ENCODE assay signal across 8 mouse cellular contexts in genomic region chr16:13255855-13256635, GRCm38 (mm10). TPM values are rescaled to one million over a fixed set of nuclear protein-coding genes. Genes with fewer than 3 reads are reported as not detected.
A peak's percentile ranks its signal among the peaks of the same experiment; 100 is the strongest.
DNase-seq lines count a peak whose midpoint lies in the region; ATAC-seq and TF ChIP-seq lines count a peak whose summit lies in the region.

Gene Mrtfb (plus strand): TSS chr16:13256481.

- no peaks in the 10 kb centered on the region for H3K9me3 ChIP-seq in embryonic facial prominence, embryonic 10.5 days
- no peaks in the 10 kb centered on the region for H3K9me3 ChIP-seq in intestine, postnatal 0 days (ENCODE audit: control insufficient read depth)
- no peaks in the 10 kb centered on the region for H3K9me3 ChIP-seq in midbrain, embryonic 11.5 days (ENCODE audit: control insufficient read depth, low read length)

- peaks cover 22% of the 10 kb centered on the region for H3K4me1 ChIP-seq in embryonic facial prominence, embryonic 10.5 days
- H3K4me1 ChIP-seq in intestine, postnatal 0 days (replicated peaks; ENCODE audit: control insufficient read depth, insufficient read depth, low read length): peaks cover 7% of the 10 kb centered on the region
- peaks cover 6% of the 10 kb centered on the region; the same call in 1 of the 2 replicates for H3K4me1 ChIP-seq in midbrain, embryonic 11.5 days (ENCODE audit: control insufficient read depth, insufficient read depth, low read length)

- 0 out of 2 replicates have a peak, but pooled peaks cover 5% of the 10 kb centered on the region for H3K36me3 ChIP-seq in embryonic facial prominence, embryonic 10.5 days (replicated peaks)
- H3K36me3 ChIP-seq in intestine, postnatal 0 days (ENCODE audit: control insufficient read depth, insufficient read depth): no peaks in the 10 kb centered on the region
- H3K36me3 ChIP-seq in midbrain, embryonic 11.5 days (ENCODE audit: control insufficient read depth, insufficient read depth, low read length): no peaks in the 10 kb centered on the region

- peak within 1 kb of the TSS; percentile 96 for H3K4me3 ChIP-seq in embryonic facial prominence, embryonic 10.5 days
- peak within 1 kb of the TSS; percentile 92 for H3K4me3 ChIP-seq in intestine, postnatal 0 days (ENCODE audit: low read depth, low read length)
- H3K4me3 ChIP-seq in midbrain, embryonic 11.5 days (ENCODE audit: low read depth, low read length): peak within 1 kb of the TSS; percentile 87

- TF ChIP-seq CTCF in intestine, postnatal 0 days (IDR thresholded peaks at IDR 0.05; ENCODE audit: low read depth): peak; percentile 35; the same call in 1 of the 2 replicates

- no peaks in the 10 kb centered on the region for H3K27me3 ChIP-seq in embryonic facial prominence, embryonic 10.5 days (replicated peaks; ENCODE audit: low read depth, poor library complexity, severe bottlenecking)
- H3K27me3 ChIP-seq in intestine, postnatal 0 days (replicated peaks; ENCODE audit: control insufficient read depth, insufficient read depth, low read length): no peaks in the 10 kb centered on the region
- no peaks in the 10 kb centered on the region for H3K27me3 ChIP-seq in midbrain, embryonic 11.5 days (ENCODE audit: control insufficient read depth, insufficient read depth, low read length)

- H3K9ac ChIP-seq in intestine, postnatal 0 days (ENCODE audit: low read depth, low read length): peak within 1 kb of the TSS; percentile 96
- peak within 1 kb of the TSS; percentile 92 for H3K9ac ChIP-seq in midbrain, embryonic 11.5 days (ENCODE audit: low read length)

- peak; percentile 95 for DNase-seq in adrenal gland, postnatal 14 days
- DNase-seq in embryonic facial prominence, embryonic 10.5 days (ENCODE audit: low spot score): peak; percentile 92
- DNase-seq in left cerebral cortex, postnatal 4 days: peak; percentile 92
- peak; percentile 99 for DNase-seq in midbrain, embryonic 11.5 days (ENCODE audit: low spot score, missing footprints)
- DNase-seq in right cerebral cortex, postnatal 4 days: peak; percentile 89
- peak; percentile 92 for DNase-seq in yolk sac, embryonic 10.5 days (ENCODE audit: low spot score)

- ATAC-seq in granulocyte monocyte progenitor cell, adult 5-6 weeks (replicated peaks; ENCODE audit: poor library complexity, severe bottlenecking): peak; percentile 92
- ATAC-seq in intestine, postnatal 0 days: peak; percentile 89
- ATAC-seq in midbrain, embryonic 11.5 days (ENCODE audit: low FRiP score): peak; percentile 92

- intact Hi-C loops in left cerebral cortex, postnatal 4 days (cut with DNase I): no loop called here

- H3K4me2 ChIP-seq in intestine, postnatal 0 days (replicated peaks; ENCODE audit: low read depth): peak within 1 kb of the TSS; percentile 86
- H3K4me2 ChIP-seq in midbrain, embryonic 11.5 days: peak within 1 kb of the TSS; percentile 82

- under 1% methylated on average over 56 of the region's 56 CpGs for WGBS in embryonic facial prominence, embryonic 10.5 days
- 1% methylated on average over 39 of the region's 56 CpGs for WGBS in intestine, postnatal 0 days
- 2% methylated on average over 42 of the region's 56 CpGs for WGBS in midbrain, embryonic 11.5 days

- peak within 1 kb of the TSS; percentile 98 for H3K27ac ChIP-seq in embryonic facial prominence, embryonic 10.5 days (replicated peaks)
- H3K27ac ChIP-seq in intestine, postnatal 0 days (ENCODE audit: low read depth, low read length): peak within 1 kb of the TSS; percentile 95
- no peak within 1 kb of the TSS; the same call in 1 of the 2 replicates for H3K27ac ChIP-seq in midbrain, embryonic 11.5 days (ENCODE audit: low read depth, low read length)

RNA-seq across cellular contexts. Expression of gene Mrtfb, which starts in this region (rescaled TPM):
- total RNA-seq in adrenal gland, postnatal 14 days (2021): 32.3 and 34.5 TPM in 2 replicates
- 21.3 and 22.2 TPM in 2 replicates for polyA plus RNA-seq in embryonic facial prominence, embryonic 10.5 days (2016; fragmentation: Nextera tagmentation; extraction: Ambion mirVana)
- 10.0 and 11.0 TPM in 2 replicates for total RNA-seq in granulocyte monocyte progenitor cell, adult 5-6 weeks (2014; fragmentation: Nextera tagmentation)
- 4.5 and 5.1 TPM in 2 replicates for total RNA-seq in granulocyte monocyte progenitor cell, adult 5-6 weeks (2017)
- polyA plus RNA-seq in intestine, postnatal 0 days (2015; fragmentation: Nextera tagmentation; extraction: Ambion mirVana): 14.2 and 14.6 TPM in 2 replicates
- 10 to 100 TPM; 62.9 to 63.5 TPM for total RNA-seq in left cerebral cortex, postnatal 4 days (2021)
- 18.7 and 19.1 TPM in 2 replicates for polyA plus RNA-seq in midbrain, embryonic 11.5 days (2014; fragmentation: Nextera tagmentation; extraction: Ambion mirVana)
